Mouse (Mus musculus) left cerebral cortex, postnatal 36 days (tissue): ENCODE results near the gene Arih2. TPM values are rescaled to one million over a fixed set of nuclear protein-coding genes. Genes with fewer than 3 reads are reported as not detected.

Source experiments
- DNase-seq, 2 experiments: peaks; one replicate each; pipeline ENCODE4 v3.0.0; 2021 to 2022; ENCODE audit warnings: low spot score in 2 of 2, mixed read lengths in 1 of 2
- intact Hi-C: fragments of 180-260 bp; cut with DNase I; formaldehyde crosslinking; loops from one replicate; pipeline ENCODE4 v1.15.1; 2025
- microRNA-seq: library from miRNA; unstranded; fragments of <30 nt; microRNA quantifications from one replicate; pipeline ENCODE4 v1.2.0, GENCODE M21; 2022
- total RNA-seq, 2 experiments: library from RNA; stranded (reverse); gene quantifications; 2 replicates each; pipeline ENCODE4 v1.2.3; 2021

Gene Arih2
- total RNA-seq, 2 experiments from 2014 or later: 49.5 to 53.5 TPM

DNA sequence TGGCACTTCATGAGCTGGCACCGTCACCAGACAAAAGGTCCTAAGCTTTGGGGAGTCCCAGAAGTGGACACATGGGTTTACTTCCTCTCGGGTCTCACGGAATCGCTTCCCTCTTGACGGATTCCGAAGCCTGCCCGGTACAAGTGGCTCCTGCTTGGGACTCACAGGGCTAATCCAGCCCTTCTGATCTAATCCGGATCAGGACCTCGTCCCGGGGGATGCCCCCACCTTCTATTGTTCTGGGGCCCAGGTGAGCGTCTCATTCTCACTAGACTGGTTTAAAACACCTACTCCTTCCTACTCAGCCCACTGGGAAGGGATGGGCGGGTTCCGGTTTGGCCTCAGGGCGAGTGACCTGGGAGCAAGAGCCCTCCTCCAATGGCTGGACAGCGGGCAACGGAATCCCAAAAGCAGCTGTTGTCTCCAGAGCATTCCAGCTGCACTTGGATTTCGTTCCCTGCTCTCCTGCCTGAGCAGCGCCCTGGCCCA, 81.2 kb downstream of the Arih2 start:
- intact Hi-C loops: loop anchor here (2.0 to 5.0 kb wide), 2 partner anchors 71 to 81 kb away; partner anchors contain the start of gene Arih2
- DNase-seq: no peak

GRCm38 (mm10) chr9:108566815-108567776, 82.1 kb downstream of the Arih2 start, which contains the start of gene Ndufaf3:
Ndufaf3 (minus strand) TSS chr9:108567434.
- DNase-seq: peak; percentile 95 to 96
- intact Hi-C loops: loop anchor here (2.0 to 5.0 kb wide), 2 partner anchors 70 to 82 kb away; partner anchors contain the start of gene Arih2

GRCm38 (mm10) chr9:108565881-108566814, 83.0 kb downstream of the Arih2 start:
- intact Hi-C loops: loop anchor here (2.0 to 5.0 kb wide), 2 partner anchors 69 to 83 kb away; partner anchors contain the start of gene Arih2
- DNase-seq: no peak

- intact Hi-C loops: no loop called here
- no peak for DNase-seq
Measured at GRCm38 (mm10) chr9:108564131-108564530, 85.1 kb downstream of the Arih2 start.

GRCm38 (mm10) chr9:108563671-108564070, 85.5 kb downstream of the Arih2 start:
- intact Hi-C loops: no loop called here
- DNase-seq: no peak

- intact Hi-C loops: no loop called here
- DNase-seq: peak; percentile 90 to 94
Measured at GRCm38 (mm10) chr9:108560227-108560841, 88.9 kb downstream of the Arih2 start, which contains the start of gene Impdh2. Impdh2 (plus strand) TSS chr9:108560286.

GRCm38 (mm10) chr9:108559169-108559568, 90.0 kb downstream of the Arih2 start:
- DNase-seq: no peak
- intact Hi-C loops: no loop called here

Small RNAs within 50 kb of the gene (microRNA-seq; reads per million reads assigned to microRNA genes)
- gene Gm24083: not detected
- not detected for gene Gm26298
- gene Mir191: not detected
- 892 reads per million, percentile 77 among the genes with 10 or more reads in this experiment for gene Mir425

Other genes with a start within 250 kb of the Arih2 start
- under 1 TPM; 0.14 to 0.15 TPM for gene Ccdc36, start 220.9 kb downstream of the Arih2 start, total RNA-seq
- gene BC048562, start 212.9 kb downstream of the Arih2 start, total RNA-seq: not detected
- 10 to 100 TPM; 36.1 to 41.5 TPM for gene Ccdc71, start 188.9 kb downstream of the Arih2 start, total RNA-seq
- gene Klhdc8b, start 187.8 kb downstream of the Arih2 start, total RNA-seq: 10 to 100 TPM; 31.1 to 33.9 TPM
- 10 to 100 TPM; 22.8 to 43.1 TPM for gene Lamb2, start 169.7 kb downstream of the Arih2 start, total RNA-seq
- 100 to 1,000 TPM; 124 to 154 TPM for gene Usp19, start 158.8 kb downstream of the Arih2 start, total RNA-seq
- 10 to 100 TPM; 73.6 to 76.9 TPM for gene Qars, start 141.7 kb downstream of the Arih2 start, total RNA-seq
- 100 to 1,000 TPM; 135 to 149 TPM for gene Qrich1, start 132.6 kb downstream of the Arih2 start, total RNA-seq
- 10 to 100 TPM; 47.7 to 47.9 TPM for gene Impdh2, start 89.1 kb downstream of the Arih2 start, total RNA-seq
- 10 to 100 TPM; 62.8 to 70.1 TPM for gene Ndufaf3, start 82.0 kb downstream of the Arih2 start, total RNA-seq
- gene Dalrd3, start 79.5 kb downstream of the Arih2 start, total RNA-seq: 10 to 100 TPM; 70.1 to 99.4 TPM
- 100 to 1,000 TPM; 112 to 118 TPM for gene Wdr6, start 70.6 kb downstream of the Arih2 start, total RNA-seq
- gene P4htm, start 51.7 kb downstream of the Arih2 start, total RNA-seq: 10 to 100 TPM; 87.0 to 93.7 TPM
- 10 to 100 TPM; 11.8 to 14.1 TPM for gene Slc25a20, start 12.7 kb upstream of the Arih2 start, total RNA-seq
- 10 to 100 TPM; 45.8 to 49.2 TPM for gene Prkar2a, start 39.9 kb upstream of the Arih2 start, total RNA-seq
- 100 to 1,000 TPM; 155 to 158 TPM for gene Ip6k2, start 134.4 kb upstream of the Arih2 start, total RNA-seq
- 10 to 100 TPM; 56.0 to 60.6 TPM for gene Nckipsd, start 159.0 kb upstream of the Arih2 start, total RNA-seq
- 10 to 100 TPM; 43.4 to 74.0 TPM for gene Celsr3, start 176.9 kb upstream of the Arih2 start, total RNA-seq
- gene Slc26a6, start 203.9 kb upstream of the Arih2 start, total RNA-seq: 10 to 100 TPM; 18.1 to 24.3 TPM